Mouse (Mus musculus): ENCODE data around the gene 1700001C19Rik. TPM values are rescaled to one million over a fixed set of nuclear protein-coding genes. Genes with fewer than 3 reads are reported as not detected.
"Not testable (repeated sequence)": the region's sequence is repeated elsewhere in the genome, so short reads cannot be mapped to it uniquely, and the experiment has no call there.

The 1700001C19Rik gene
- polyA plus RNA-seq, 3 experiments from 2014 or later, result not detected

- ATAC-seq, result no peak
These were observed 8.3 kb downstream of the 1700001C19Rik start for GRCm38 (mm10) chr17:47428831-47429304.

DNA sequence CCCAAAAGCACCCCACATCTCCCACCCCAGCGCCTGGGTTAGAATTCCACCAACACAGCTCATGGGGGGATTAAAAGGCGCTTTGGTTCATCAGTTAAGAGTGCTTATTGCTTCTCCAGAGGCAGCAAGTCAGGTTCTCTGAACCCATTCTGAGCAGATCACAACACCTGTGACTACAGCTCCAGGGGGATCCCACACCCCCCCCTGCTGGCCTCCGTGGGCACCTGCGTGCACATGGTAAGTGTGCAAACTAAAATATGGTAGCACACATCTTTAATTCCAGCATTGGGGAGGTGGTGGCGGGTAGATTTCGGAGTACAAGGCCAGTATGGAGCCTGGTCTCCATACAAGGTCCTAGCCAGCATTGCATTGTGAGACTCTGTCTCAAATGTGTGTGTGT, 9.9 kb downstream of the 1700001C19Rik start:
- ATAC-seq, result no peak

GRCm38 (mm10) chr17:47424186-47424585, 13.0 kb downstream of the 1700001C19Rik start:
- ATAC-seq, result no peak

DNA sequence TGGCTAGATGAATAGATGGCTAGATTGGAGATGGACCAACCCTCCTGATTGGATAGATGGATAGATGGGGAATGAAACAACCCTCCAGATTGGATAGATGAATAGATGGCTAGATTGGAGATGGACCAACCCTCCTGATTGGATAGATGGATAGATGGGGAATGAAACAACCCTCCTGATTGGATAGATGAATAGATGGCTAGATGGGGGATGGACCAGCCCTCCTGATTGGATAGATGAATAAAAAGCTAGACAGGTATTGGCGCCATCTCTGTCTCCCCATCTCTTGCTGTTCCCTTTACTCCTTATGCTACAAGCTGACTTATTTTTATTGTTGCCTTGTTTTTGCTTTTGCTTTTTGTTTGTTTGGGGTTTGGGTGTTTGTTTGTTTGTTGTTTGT, 14.6 kb downstream of the 1700001C19Rik start:
- ATAC-seq, result not testable (repeated sequence)

- ATAC-seq, result no peak
These were observed 15.6 kb downstream of the 1700001C19Rik start for GRCm38 (mm10) chr17:47421566-47421965.

DNA sequence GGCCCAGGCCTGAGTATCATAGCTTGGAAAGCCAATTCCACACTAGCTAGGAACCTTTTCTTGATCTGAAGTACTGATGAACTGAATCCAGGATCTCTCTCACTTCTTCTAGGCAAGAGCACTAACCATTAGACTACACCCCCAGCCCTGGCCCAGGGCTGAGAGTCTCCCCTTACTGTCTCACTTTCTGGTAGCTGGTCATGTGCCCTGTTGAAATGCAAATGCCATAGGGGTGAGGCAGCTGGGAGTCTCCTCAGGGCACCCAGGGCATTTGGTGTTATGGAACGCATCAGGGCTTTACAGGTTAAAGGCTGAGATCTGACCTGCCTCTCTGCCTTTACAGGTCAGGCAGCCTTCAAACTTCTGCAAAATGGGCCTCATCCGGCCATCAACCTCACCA, 17.0 kb downstream of the 1700001C19Rik start:
- ATAC-seq, result no peak

DNA sequence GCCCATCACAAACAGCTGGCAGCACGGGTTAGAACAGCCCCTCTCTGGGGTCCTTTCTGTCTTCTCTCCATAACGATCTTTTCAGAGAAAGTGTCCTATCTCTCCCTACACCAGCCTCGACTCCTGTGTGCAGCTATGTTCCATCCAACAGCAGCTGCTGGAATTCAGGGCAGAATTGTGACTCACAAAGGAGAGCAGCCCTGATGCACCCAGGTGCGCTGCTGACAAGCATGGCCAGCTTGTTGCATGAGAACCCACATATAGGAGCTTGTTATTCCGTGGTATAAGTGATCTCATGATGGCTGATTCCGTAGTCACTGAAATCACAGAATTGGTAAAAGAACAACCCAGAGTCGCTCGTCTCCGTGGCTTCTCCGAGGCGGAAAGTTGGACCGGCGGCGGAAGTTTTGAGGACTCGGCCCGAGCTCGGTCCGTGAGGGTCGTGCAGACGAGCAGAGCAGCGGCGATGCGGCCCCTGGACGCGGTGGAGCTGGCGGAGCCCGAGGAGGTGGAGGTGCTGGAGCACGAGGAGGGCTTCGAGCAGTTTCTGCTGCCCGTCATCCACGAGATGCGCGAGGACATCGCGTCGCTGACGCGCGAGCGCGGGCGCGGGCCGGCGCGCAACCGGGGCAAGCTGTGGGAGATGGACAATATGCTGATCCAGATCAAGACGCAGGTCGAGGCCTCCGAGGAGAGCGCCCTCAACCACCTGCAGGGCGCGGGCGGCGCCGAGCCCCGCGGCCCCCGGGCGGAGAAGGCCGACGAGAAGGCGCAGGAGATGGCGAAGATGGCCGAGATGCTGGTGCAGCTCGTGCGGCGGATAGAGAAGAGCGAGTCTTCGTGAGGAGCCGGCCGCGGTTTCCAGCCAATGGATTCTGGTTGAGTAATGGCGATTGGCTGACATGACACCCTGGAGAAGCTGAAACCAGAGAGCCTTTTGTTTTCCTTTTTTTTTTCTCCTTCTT, 27.0 kb downstream of the 1700001C19Rik start:
- ATAC-seq, result peak; percentile 48

DNA sequence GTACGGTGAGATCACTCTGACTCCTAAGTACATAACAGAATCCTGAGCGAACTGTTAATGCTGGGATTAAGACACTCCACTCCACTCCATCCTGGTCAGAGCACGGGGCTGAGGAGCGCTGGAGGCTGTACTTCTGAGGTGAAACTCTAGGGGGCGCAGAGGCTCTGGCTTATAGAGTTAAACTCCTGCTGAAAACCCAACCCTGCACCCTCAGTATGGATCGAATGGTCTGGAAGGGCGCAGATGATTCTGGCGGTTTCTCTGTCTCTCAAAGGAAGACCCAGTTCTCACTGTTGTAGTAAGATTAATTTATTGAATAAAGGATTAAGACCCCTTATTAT, 28.6 kb downstream of the 1700001C19Rik start:
- peak; percentile 61 for ATAC-seq

- no peak for ATAC-seq
These were observed 29.2 kb downstream of the 1700001C19Rik start for GRCm38 (mm10) chr17:47407717-47408557.

- ATAC-seq, result no peak
These were observed 36.7 kb downstream of the 1700001C19Rik start, which contains the start of gene Guca1a for GRCm38 (mm10) chr17:47400451-47400850. TSS of gene Guca1a (minus strand) at chr17:47400584.

DNA sequence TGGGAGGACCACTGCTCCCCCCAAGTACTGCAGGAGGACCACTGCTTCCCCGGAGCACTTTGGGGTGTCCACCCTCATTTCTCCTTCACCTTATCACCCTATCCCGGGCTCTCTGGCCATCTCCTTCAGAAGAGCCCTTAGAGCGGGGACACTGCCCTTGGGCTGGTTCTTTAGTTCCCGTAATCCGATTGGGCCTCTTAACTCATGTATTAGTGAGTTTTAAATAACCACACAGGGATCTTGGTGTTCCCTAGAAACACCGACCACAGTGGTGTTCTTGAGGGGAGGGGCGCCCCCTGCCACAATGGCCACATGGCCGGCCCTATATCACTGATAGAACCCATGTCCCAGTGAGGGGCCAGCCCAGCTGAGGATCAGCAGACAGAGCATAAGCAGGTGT, 38.1 kb downstream of the 1700001C19Rik start:
- ATAC-seq, result no peak

GRCm38 (mm10) chr17:47395376-47395913, 41.7 kb downstream of the 1700001C19Rik start:
- ATAC-seq, result peak; percentile 48

- peak; percentile 41 for ATAC-seq
These were observed 42.8 kb downstream of the 1700001C19Rik start for GRCm38 (mm10) chr17:47394223-47394869.

DNA sequence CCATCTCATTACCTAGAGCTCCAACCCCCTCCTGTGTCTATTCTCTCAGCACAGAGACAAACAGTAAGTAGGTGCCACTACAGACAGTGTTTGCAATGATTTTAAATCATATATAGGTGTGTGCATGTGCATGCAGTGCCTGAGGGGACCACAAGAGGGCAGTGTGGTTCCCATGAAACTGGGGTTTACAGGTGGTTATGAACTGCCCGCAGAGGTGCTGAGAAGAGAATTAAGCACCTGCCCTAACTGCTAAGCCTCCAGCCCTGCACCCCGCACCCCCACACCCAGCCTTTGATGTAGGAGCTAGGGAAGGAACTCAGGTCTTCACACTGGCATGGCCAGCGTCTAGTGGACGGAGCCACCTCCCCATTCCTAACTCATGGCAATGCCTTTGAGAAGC, 50.5 kb downstream of the 1700001C19Rik start:
- no peak for ATAC-seq

GRCm38 (mm10) chr17:47385145-47385544, 52.0 kb downstream of the 1700001C19Rik start, which contains the start of gene Guca1b:
TSS of gene Guca1b (plus strand) at chr17:47385393.
- ATAC-seq, result no peak

DNA sequence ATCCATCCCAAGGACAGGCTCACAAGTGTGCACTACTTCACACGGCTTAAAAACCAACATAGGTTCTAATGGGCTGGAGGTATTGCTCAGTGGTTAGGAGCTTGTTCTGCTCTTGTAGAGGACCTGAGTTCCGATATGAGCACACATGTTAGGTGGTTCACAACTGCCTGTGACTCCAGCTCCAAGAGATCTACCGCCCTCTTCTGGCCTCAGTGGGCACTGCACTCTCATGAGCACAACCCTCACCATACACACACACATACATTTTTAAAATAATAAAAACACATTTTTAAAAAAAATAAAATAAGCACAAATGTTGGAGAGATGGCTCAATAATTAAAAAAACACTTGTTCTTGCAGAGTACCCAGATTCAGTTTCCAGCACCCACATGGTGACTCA, 53.1 kb downstream of the 1700001C19Rik start:
- ATAC-seq, result no peak

- ATAC-seq, result no peak
These were observed 53.9 kb downstream of the 1700001C19Rik start for GRCm38 (mm10) chr17:47383266-47383665.

GRCm38 (mm10) chr17:47381917-47382316, 55.3 kb downstream of the 1700001C19Rik start:
- ATAC-seq, result no peak

DNA sequence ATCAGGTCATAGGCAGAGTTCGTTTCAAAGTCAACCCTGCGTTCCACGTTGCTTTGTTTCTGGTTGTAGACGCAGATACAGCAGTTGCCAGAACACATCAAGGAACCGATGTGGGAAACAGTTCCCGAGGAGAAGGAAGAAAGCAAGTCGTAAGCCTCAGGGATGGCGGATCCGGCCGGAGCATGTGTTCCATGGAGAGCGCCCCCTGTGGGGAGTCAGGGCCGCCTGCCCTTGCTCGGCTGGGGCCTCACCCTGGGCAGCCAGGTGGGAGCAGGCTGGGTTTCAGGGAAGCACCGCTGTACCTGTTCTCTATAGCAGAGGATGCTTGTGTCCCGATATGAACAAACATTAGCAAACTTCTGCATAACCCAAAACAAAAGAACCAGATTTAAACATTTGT, 59.0 kb downstream of the 1700001C19Rik start:
- ATAC-seq, result no peak

GRCm38 (mm10) chr17:47376779-47377280, 60.3 kb downstream of the 1700001C19Rik start:
- ATAC-seq, result no peak

- no peak for ATAC-seq
These were observed 63.2 kb downstream of the 1700001C19Rik start for GRCm38 (mm10) chr17:47373991-47374390.

DNA sequence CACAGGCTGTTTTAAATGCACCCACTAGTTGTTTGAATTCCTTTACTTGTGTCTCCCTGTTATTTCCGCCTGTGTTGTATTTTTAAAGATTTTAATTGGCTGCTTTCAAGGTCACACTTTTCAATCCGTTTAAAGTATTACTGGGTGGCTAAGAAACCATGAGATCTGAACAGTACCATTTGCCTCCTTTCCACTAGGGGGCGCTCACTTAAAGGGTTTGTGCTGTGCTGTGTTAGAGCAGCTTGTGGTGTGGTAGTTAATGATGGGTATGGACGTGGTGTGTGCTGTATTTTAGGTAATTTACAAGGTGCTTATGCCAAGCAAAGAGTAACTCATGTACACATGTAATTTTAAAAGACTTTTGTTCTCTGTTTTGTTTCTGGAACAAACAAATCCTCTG, 65.7 kb downstream of the 1700001C19Rik start:
- peak; percentile 56 for ATAC-seq

Data from inflammation-experienced regulatory T-cells, adult 6 months (primary cell).